Mouse (Mus musculus) liver, adult 2 months (tissue): ENCODE results near the gene Fam124b.

Experiments
- CTCF ChIP-seq: fragments of 200-500 bp; IDR thresholded peaks from 2 replicates; pipeline ENCODE4 v1.5.1; 2011; ENCODE audit warnings: low read depth, low read length, control low read depth
- POLR2A ChIP-seq: fragments of 200-500 bp; IDR thresholded peaks from 2 replicates; pipeline ENCODE4 v1.6.1; 2011; ENCODE audit warnings: low read length, control low read depth; ENCODE audit not compliant: insufficient read depth; ENCODE audit errors: extremely low read depth

GRCm38 (mm10) chr1:80260443-80260842, 42.2 kb upstream of the Fam124b start:
- TF ChIP-seq CTCF (no peak), POLR2A (no peak)
